Mouse (Mus musculus): ENCODE data around the gene Supv3l1. TPM values are rescaled to one million over a fixed set of nuclear protein-coding genes. Genes with fewer than 3 reads are reported as not detected.
"Not testable (repeated sequence)": the region's sequence is repeated elsewhere in the genome, so short reads cannot be mapped to it uniquely, and the experiment has no call there.

Supv3l1 gene
- 25.5 and 25.8 TPM in 2 replicates for polyA plus RNA-seq (2014; fragmentation: Nextera tagmentation; extraction: Ambion mirVana)

DNA sequence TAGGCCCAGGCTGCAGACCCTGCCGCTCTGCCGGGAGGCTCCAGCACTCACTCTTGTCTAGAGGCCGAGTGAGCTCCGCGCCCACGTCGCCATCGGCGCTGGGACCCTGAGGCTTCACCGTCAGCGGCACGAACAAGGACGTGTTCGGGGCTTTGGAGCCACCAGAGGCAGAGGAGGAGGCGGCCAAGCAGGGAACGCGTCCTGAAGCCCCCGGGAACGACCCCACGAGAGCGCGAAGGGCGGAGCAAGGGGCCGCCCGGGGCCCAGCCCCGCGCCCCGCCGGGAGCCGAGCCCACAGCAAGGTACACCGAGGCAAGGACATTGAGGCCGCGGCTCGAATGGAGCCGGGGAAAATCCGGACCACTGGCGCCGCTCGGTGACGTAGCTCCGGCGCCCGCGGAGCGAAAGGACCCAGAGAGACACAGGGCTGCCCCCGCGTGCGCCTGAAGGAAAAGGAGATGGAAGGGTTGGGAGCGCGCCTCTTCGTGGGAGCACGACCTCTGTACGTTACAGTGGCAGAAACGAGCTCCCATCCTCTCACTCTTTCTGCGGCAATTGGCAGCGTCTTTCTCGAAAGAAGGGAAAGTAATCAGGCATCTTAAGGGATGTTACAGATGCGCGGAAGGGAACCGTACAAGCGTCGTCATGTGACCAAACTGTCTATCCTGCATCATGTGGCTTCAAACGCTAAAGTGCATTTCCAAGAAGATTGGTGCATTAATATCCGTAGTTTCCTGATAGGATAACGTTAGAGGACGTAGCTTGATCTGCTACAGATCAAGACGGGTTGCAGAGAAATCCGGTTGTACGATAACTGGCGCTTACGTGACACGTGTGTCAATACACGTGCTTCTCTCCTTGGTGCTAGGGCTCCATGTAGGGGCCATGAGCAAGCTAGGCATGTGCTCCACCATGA, at the start of gene Supv3l1, which contains the start of gene 4930507D05Rik:
TSS of gene Supv3l1 (minus strand) at position 375 of the 916 bp plus-strand sequence.
TSS of gene 4930507D05Rik (plus strand) at position 126 of the 916 bp plus-strand sequence.
- Histone ChIP-seq H3K9me3 (ENCODE audit: control insufficient read depth, low read depth, low read length) (no peaks in the 10 kb centered on the region), H3K4me3 (ENCODE audit: low read depth, low read length) (peak within 1 kb of the TSS; percentile 98), H3K27me3 (ENCODE audit: control insufficient read depth, insufficient read depth, low read length) (no peaks in the 10 kb centered on the region), H3K4me1 (ENCODE audit: control insufficient read depth, insufficient read depth, low read length) (peaks cover 9% of the 10 kb centered on the region; the same call in 1 of the 2 replicates), H3K36me3 (ENCODE audit: control insufficient read depth, insufficient read depth, low read length) (peaks cover 20% of the 10 kb centered on the region), H3K4me2 (replicated peaks; ENCODE audit: low read depth, low read length) (peak within 1 kb of the TSS; percentile 66), H3K27ac (ENCODE audit: low read length) (peak within 1 kb of the TSS; percentile 68), H3K9ac (replicated peaks; ENCODE audit: low read depth, low read length) (peak within 1 kb of the TSS; percentile 96)
- ATAC-seq (ENCODE audit: insufficient number of reproducible peaks, insufficient read depth, low FRiP score, low read depth): peak; percentile 89
- under 1% methylated on average over 73 of the region's 73 CpGs for WGBS

- H3K27ac ChIP-seq (ENCODE audit: low read length); H3K4me3 ChIP-seq (ENCODE audit: low read depth, low read length); H3K9me3 ChIP-seq (ENCODE audit: control insufficient read depth, low read depth, low read length); H3K4me1 ChIP-seq (ENCODE audit: control insufficient read depth, insufficient read depth, low read length); H3K27me3 ChIP-seq (ENCODE audit: control insufficient read depth, insufficient read depth, low read length); H3K36me3 ChIP-seq (ENCODE audit: control insufficient read depth, insufficient read depth, low read length); H3K9ac ChIP-seq (replicated peaks; ENCODE audit: low read depth, low read length); ATAC-seq (ENCODE audit: insufficient number of reproducible peaks, insufficient read depth, low FRiP score, low read depth); H3K4me2 ChIP-seq (replicated peaks; ENCODE audit: low read depth, low read length): not testable (repeated sequence)
- 84% methylated on average over 3 of the region's 3 CpGs for WGBS
Observed at GRCm38 (mm10) chr10:62491681-62492080, 42.1 kb upstream of the Supv3l1 start.

GRCm38 (mm10) chr10:62488266-62488665, 38.7 kb upstream of the Supv3l1 start:
- no peak for ATAC-seq (ENCODE audit: insufficient number of reproducible peaks, insufficient read depth, low FRiP score, low read depth)
- Histone ChIP-seq H3K36me3 (ENCODE audit: control insufficient read depth, insufficient read depth, low read length) (no peaks in the 10 kb centered on the region), H3K4me2 (replicated peaks; ENCODE audit: low read depth, low read length) (no peak overlapping the region), H3K27ac (ENCODE audit: low read length) (no peak overlapping the region), H3K27me3 (ENCODE audit: control insufficient read depth, insufficient read depth, low read length) (no peaks in the 10 kb centered on the region), H3K4me3 (ENCODE audit: low read depth, low read length) (no peak overlapping the region), H3K4me1 (ENCODE audit: control insufficient read depth, insufficient read depth, low read length) (no peaks in the 10 kb centered on the region), H3K9ac (replicated peaks; ENCODE audit: low read depth, low read length) (no peak overlapping the region), H3K9me3 (ENCODE audit: control insufficient read depth, low read depth, low read length) (no peaks in the 10 kb centered on the region)
- 24% methylated on average over 1 of the region's 1 CpGs for WGBS

DNA sequence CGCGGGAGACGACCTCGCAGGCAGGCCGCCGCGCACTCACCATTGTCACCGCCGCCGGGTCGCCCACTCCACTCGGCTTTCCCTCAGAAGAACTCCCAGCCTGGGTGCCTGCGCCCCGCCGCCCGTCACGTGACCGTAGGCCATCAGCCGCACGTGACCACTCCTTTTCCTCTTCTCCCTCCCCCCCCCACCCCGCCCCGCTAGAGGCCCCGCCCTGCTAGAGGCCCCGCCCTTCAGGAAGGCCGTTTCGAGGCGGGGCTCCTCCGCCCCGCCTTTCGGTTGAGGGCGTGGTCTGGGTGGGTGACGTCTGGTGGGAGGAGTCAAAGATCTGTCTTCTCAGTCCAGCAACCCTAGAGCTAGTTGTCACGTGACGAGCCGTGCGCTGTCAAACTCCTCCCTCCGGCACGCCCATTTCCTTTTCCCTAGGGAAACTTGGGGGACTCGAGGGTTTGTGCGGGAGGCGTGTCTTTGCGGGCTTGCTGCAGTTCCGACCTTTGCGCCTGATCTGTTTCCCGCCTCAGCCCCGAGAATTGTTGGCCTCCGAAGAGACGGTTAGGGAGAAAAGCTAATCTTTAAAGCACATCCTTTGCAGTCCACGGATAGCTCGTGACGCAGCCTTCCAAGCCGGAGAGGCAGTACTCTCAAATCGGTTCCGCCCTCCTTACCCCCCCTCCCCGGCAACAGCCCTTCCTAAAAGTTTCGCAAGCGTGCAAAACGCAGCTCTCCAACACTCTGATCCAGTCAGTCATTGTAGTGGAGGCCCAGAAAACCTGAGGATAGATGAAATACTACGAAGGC, 37.3 kb upstream of the Supv3l1 start, which contains the start of gene Vps26a:
TSS of gene Vps26a (minus strand) at position 188 of the 798 bp plus-strand sequence.
- no peaks in the 10 kb centered on the region for H3K9me3 ChIP-seq (ENCODE audit: control insufficient read depth, low read depth, low read length)
- H3K4me3 ChIP-seq (ENCODE audit: low read depth, low read length): peak within 1 kb of the TSS; percentile 73
- no peaks in the 10 kb centered on the region for H3K27me3 ChIP-seq (ENCODE audit: control insufficient read depth, insufficient read depth, low read length)
- no peaks in the 10 kb centered on the region for H3K4me1 ChIP-seq (ENCODE audit: control insufficient read depth, insufficient read depth, low read length)
- H3K9ac ChIP-seq (replicated peaks; ENCODE audit: low read depth, low read length): peak within 1 kb of the TSS; percentile 84
- WGBS: under 1% methylated on average over 47 of the region's 59 CpGs
- H3K27ac ChIP-seq (ENCODE audit: low read length): peak within 1 kb of the TSS; percentile 76
- peak within 1 kb of the TSS; percentile 60 for H3K4me2 ChIP-seq (replicated peaks; ENCODE audit: low read depth, low read length)
- no peaks in the 10 kb centered on the region for H3K36me3 ChIP-seq (ENCODE audit: control insufficient read depth, insufficient read depth, low read length)
- ATAC-seq (ENCODE audit: insufficient number of reproducible peaks, insufficient read depth, low FRiP score, low read depth): peak; percentile 92

DNA sequence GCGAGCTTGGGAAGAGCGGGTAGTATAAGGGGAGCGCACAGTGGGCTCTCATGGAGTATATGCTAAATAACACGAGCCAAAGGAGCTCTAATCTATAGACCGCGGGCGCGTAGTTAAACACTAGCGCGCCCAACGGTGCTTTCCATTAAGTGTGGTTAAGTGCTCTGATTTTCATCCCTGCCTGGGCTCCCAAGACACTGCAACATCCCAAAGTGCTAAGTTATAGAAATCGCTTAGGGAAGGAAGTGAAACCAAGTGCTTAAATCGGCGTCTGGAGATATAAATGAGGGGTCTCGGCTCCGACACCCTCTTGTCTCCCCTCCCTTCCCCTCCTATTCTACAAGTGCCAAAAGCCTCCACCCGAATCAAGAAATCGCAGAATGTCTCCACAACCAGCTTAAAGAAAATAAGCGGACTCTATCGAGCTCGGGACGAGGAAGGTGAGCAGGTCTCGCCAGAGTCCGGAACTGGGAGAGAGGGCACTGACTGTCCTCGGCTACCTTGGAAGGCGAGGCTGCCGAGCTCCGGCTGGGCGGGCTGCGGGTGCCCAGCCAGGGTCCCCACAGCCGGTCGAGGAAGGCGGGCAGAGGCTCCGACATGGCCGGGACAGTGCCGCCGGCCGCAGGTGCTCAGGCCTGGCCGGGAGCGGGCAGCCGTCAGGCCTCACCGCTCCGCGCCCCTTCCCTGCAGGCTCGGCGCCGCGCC, 36.5 kb upstream of the Supv3l1 start:
- ATAC-seq (ENCODE audit: insufficient number of reproducible peaks, insufficient read depth, low FRiP score, low read depth): peak; percentile 79
- peak overlapping the region; percentile 73 for H3K4me3 ChIP-seq (ENCODE audit: low read depth, low read length)

GRCm38 (mm10) chr10:62481108-62481852, 31.7 kb upstream of the Supv3l1 start:
- Histone ChIP-seq H3K27ac (ENCODE audit: low read length) (no peak overlapping the region), H3K4me3 (ENCODE audit: low read depth, low read length) (no peak overlapping the region), H3K27me3 (ENCODE audit: control insufficient read depth, insufficient read depth, low read length) (no peaks in the 10 kb centered on the region), H3K36me3 (ENCODE audit: control insufficient read depth, insufficient read depth, low read length) (peaks cover 5% of the 10 kb centered on the region; the same call in 1 of the 2 replicates), H3K9me3 (ENCODE audit: control insufficient read depth, low read depth, low read length) (no peaks in the 10 kb centered on the region), H3K4me2 (replicated peaks; ENCODE audit: low read depth, low read length) (no peak overlapping the region), H3K9ac (replicated peaks; ENCODE audit: low read depth, low read length) (no peak overlapping the region), H3K4me1 (ENCODE audit: control insufficient read depth, insufficient read depth, low read length) (no peaks in the 10 kb centered on the region)
- no peak for ATAC-seq (ENCODE audit: insufficient number of reproducible peaks, insufficient read depth, low FRiP score, low read depth)
- 70% methylated on average over 7 of the region's 7 CpGs for WGBS

More for the DNA sequence above, 36.5 kb upstream of the Supv3l1 start:
- peak overlapping the region; percentile 84 for H3K9ac ChIP-seq (replicated peaks; ENCODE audit: low read depth, low read length)
- peak overlapping the region; percentile 60 for H3K4me2 ChIP-seq (replicated peaks; ENCODE audit: low read depth, low read length)
- no peaks in the 10 kb centered on the region for H3K9me3 ChIP-seq (ENCODE audit: control insufficient read depth, low read depth, low read length)
- under 1% methylated on average over 46 of the region's 48 CpGs for WGBS
- H3K27me3 ChIP-seq (ENCODE audit: control insufficient read depth, insufficient read depth, low read length): no peaks in the 10 kb centered on the region
- no peaks in the 10 kb centered on the region for H3K36me3 ChIP-seq (ENCODE audit: control insufficient read depth, insufficient read depth, low read length)
- H3K4me1 ChIP-seq (ENCODE audit: control insufficient read depth, insufficient read depth, low read length): no peaks in the 10 kb centered on the region
- peak overlapping the region; percentile 76; the same call in 1 of the 2 replicates for H3K27ac ChIP-seq (ENCODE audit: low read length)

DNA sequence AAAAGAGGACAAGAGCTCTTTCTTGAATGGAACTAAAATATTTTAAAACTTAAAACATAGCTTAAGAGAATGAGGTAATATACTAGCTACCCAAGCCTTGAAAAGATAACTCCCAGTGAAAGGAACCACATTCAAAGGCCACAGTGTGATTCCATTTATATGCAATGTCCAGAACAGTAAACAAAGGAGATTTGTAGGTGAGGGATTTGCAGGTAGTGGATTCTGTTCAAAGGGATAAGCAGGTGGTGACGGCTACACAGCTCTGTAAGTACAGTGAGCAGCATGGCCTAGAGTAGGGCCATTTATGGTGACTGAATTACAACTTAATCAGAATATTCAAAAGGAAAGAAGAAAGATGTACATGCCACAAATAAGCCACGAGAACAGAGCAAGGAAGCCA, 27.4 kb upstream of the Supv3l1 start:
- ATAC-seq (ENCODE audit: insufficient number of reproducible peaks, insufficient read depth, low FRiP score, low read depth): no peak
- WGBS: 66% methylated on average over 2 of the region's 2 CpGs
- no peaks in the 10 kb centered on the region for H3K4me1 ChIP-seq (ENCODE audit: control insufficient read depth, insufficient read depth, low read length)
- H3K36me3 ChIP-seq (ENCODE audit: control insufficient read depth, insufficient read depth, low read length): peaks cover 5% of the 10 kb centered on the region; the same call in 1 of the 2 replicates
- no peak overlapping the region for H3K4me3 ChIP-seq (ENCODE audit: low read depth, low read length)
- no peak overlapping the region for H3K9ac ChIP-seq (replicated peaks; ENCODE audit: low read depth, low read length)
- no peak overlapping the region for H3K27ac ChIP-seq (ENCODE audit: low read length)
- H3K27me3 ChIP-seq (ENCODE audit: control insufficient read depth, insufficient read depth, low read length): no peaks in the 10 kb centered on the region
- H3K4me2 ChIP-seq (replicated peaks; ENCODE audit: low read depth, low read length): no peak overlapping the region
- no peaks in the 10 kb centered on the region for H3K9me3 ChIP-seq (ENCODE audit: control insufficient read depth, low read depth, low read length)
